Mouse (Mus musculus): ENCODE results near the gene Fxn. TPM values are rescaled to one million over a fixed set of nuclear protein-coding genes. Genes with fewer than 3 reads are reported as not detected.

Fxn gene
- polyA plus RNA-seq, 1 experiment from 2014 or later = 39.3 TPM

- H3K4me3 ChIP-seq (replicated peaks) = no peak overlapping the region
- WGBS = 90% methylated on average over 4 of the region's 4 CpGs
- H3K9ac ChIP-seq = no peak overlapping the region
- no peak overlapping the region for H3K4me2 ChIP-seq
- ATAC-seq (ENCODE audit: insufficient read depth, low FRiP score, low read depth) = no peak
- H3K36me3 ChIP-seq = no peaks in the 10 kb centered on the region
- no peaks in the 10 kb centered on the region for H3K9me3 ChIP-seq
- H3K4me1 ChIP-seq = no peaks in the 10 kb centered on the region
- no peaks in the 10 kb centered on the region for H3K27me3 ChIP-seq (replicated peaks)
- no peak overlapping the region for H3K27ac ChIP-seq
These were observed 34.8 kb upstream of the Fxn start for GRCm38 (mm10) chr19:24315234-24315633.

GRCm38 (mm10) chr19:24314676-24315075 lies 34.3 kb upstream of the Fxn start:
- WGBS = 93% methylated on average over 11 of the region's 11 CpGs
- ATAC-seq (ENCODE audit: insufficient read depth, low FRiP score, low read depth) = no peak
- no peaks in the 10 kb centered on the region for H3K27me3 ChIP-seq (replicated peaks)

GRCm38 (mm10) chr19:24312556-24313342 lies 32.3 kb upstream of the Fxn start:
- 80% methylated on average over 12 of the region's 12 CpGs for WGBS

More at GRCm38 (mm10) chr19:24314676-24315075, 34.3 kb upstream of the Fxn start:
- Histone ChIP-seq H3K9ac (no peak overlapping the region), H3K4me1 (no peaks in the 10 kb centered on the region), H3K9me3 (no peaks in the 10 kb centered on the region), H3K27ac (no peak overlapping the region), H3K4me2 (no peak overlapping the region), H3K36me3 (no peaks in the 10 kb centered on the region), H3K4me3 (replicated peaks) (no peak overlapping the region)

GRCm38 (mm10) chr19:24312046-24312445 lies 31.6 kb upstream of the Fxn start:
- H3K4me3 ChIP-seq (replicated peaks) = no peak overlapping the region
- H3K9me3 ChIP-seq = no peaks in the 10 kb centered on the region
- H3K4me1 ChIP-seq = peaks cover 10% of the 10 kb centered on the region
- no peak overlapping the region for H3K27ac ChIP-seq
- H3K36me3 ChIP-seq = no peaks in the 10 kb centered on the region
- WGBS = 75% methylated on average over 5 of the region's 5 CpGs
- no peak for ATAC-seq (ENCODE audit: insufficient read depth, low FRiP score, low read depth)
- no peak overlapping the region for H3K4me2 ChIP-seq
- no peaks in the 10 kb centered on the region for H3K27me3 ChIP-seq (replicated peaks)
- H3K9ac ChIP-seq = no peak overlapping the region

More at GRCm38 (mm10) chr19:24312556-24313342, 32.3 kb upstream of the Fxn start:
- H3K9me3 ChIP-seq = no peaks in the 10 kb centered on the region
- no peak overlapping the region for H3K27ac ChIP-seq
- no peaks in the 10 kb centered on the region for H3K36me3 ChIP-seq
- no peak for ATAC-seq (ENCODE audit: insufficient read depth, low FRiP score, low read depth)
- no peak overlapping the region for H3K4me3 ChIP-seq (replicated peaks)
- no peak overlapping the region for H3K9ac ChIP-seq
- no peaks in the 10 kb centered on the region for H3K27me3 ChIP-seq (replicated peaks)
- peaks cover 4% of the 10 kb centered on the region for H3K4me1 ChIP-seq
- H3K4me2 ChIP-seq = no peak overlapping the region

GRCm38 (mm10) chr19:24308305-24308705 lies 27.9 kb upstream of the Fxn start:
- Histone ChIP-seq H3K27ac (peak overlapping the region; percentile 35; the same call in 1 of the 2 replicates), H3K36me3 (no peaks in the 10 kb centered on the region), H3K4me3 (replicated peaks) (no peak overlapping the region), H3K4me2 (no peak overlapping the region), H3K27me3 (replicated peaks) (no peaks in the 10 kb centered on the region), H3K9ac (no peak overlapping the region), H3K9me3 (no peaks in the 10 kb centered on the region), H3K4me1 (peaks cover 10% of the 10 kb centered on the region)
- no peak for ATAC-seq (ENCODE audit: insufficient read depth, low FRiP score, low read depth)
- 9% methylated on average over 5 of the region's 5 CpGs for WGBS

GRCm38 (mm10) chr19:24307271-24308221 lies 27.1 kb upstream of the Fxn start:
- H3K9ac ChIP-seq = no peak overlapping the region
- H3K9me3 ChIP-seq = no peaks in the 10 kb centered on the region
- no peaks in the 10 kb centered on the region for H3K36me3 ChIP-seq
- WGBS = 64% methylated on average over 13 of the region's 13 CpGs
- no peak for ATAC-seq (ENCODE audit: insufficient read depth, low FRiP score, low read depth)
- H3K4me3 ChIP-seq (replicated peaks) = no peak overlapping the region
- H3K4me2 ChIP-seq = no peak overlapping the region
- peaks cover 10% of the 10 kb centered on the region for H3K4me1 ChIP-seq
- H3K27ac ChIP-seq = peak overlapping the region; percentile 35; the same call in 1 of the 2 replicates
- H3K27me3 ChIP-seq (replicated peaks) = no peaks in the 10 kb centered on the region

GRCm38 (mm10) chr19:24306351-24306750 lies 25.9 kb upstream of the Fxn start:
- Histone ChIP-seq H3K4me1 (peaks cover 10% of the 10 kb centered on the region), H3K36me3 (no peaks in the 10 kb centered on the region), H3K4me2 (no peak overlapping the region), H3K9me3 (no peaks in the 10 kb centered on the region), H3K27me3 (replicated peaks) (no peaks in the 10 kb centered on the region), H3K27ac (no peak overlapping the region), H3K4me3 (replicated peaks) (no peak overlapping the region), H3K9ac (no peak overlapping the region)
- 84% methylated on average over 5 of the region's 5 CpGs for WGBS
- no peak for ATAC-seq (ENCODE audit: insufficient read depth, low FRiP score, low read depth)

- no peaks in the 10 kb centered on the region for H3K27me3 ChIP-seq (replicated peaks)
- no peak overlapping the region for H3K9ac ChIP-seq
- WGBS = 57% methylated on average over 10 of the region's 10 CpGs
- H3K4me2 ChIP-seq = no peak overlapping the region
- H3K36me3 ChIP-seq = no peaks in the 10 kb centered on the region
- no peaks in the 10 kb centered on the region for H3K9me3 ChIP-seq
- no peak overlapping the region for H3K27ac ChIP-seq
- H3K4me1 ChIP-seq = no peaks in the 10 kb centered on the region
- no peak for ATAC-seq (ENCODE audit: insufficient read depth, low FRiP score, low read depth)
- H3K4me3 ChIP-seq (replicated peaks) = no peak overlapping the region
These were observed 21.8 kb upstream of the Fxn start for GRCm38 (mm10) chr19:24302198-24302597.

GRCm38 (mm10) chr19:24301768-24302148 lies 21.4 kb upstream of the Fxn start:
- H3K27ac ChIP-seq = no peak overlapping the region
- no peak overlapping the region for H3K9ac ChIP-seq
- no peak for ATAC-seq (ENCODE audit: insufficient read depth, low FRiP score, low read depth)
- no peaks in the 10 kb centered on the region for H3K36me3 ChIP-seq
- H3K27me3 ChIP-seq (replicated peaks) = no peaks in the 10 kb centered on the region
- H3K4me3 ChIP-seq (replicated peaks) = no peak overlapping the region
- 31% methylated on average over 5 of the region's 5 CpGs for WGBS
- H3K4me2 ChIP-seq = no peak overlapping the region
- no peaks in the 10 kb centered on the region for H3K9me3 ChIP-seq
- no peaks in the 10 kb centered on the region for H3K4me1 ChIP-seq

GRCm38 (mm10) chr19:24300994-24301767 lies 20.8 kb upstream of the Fxn start:
- Histone ChIP-seq H3K9ac (no peak overlapping the region), H3K9me3 (no peaks in the 10 kb centered on the region), H3K4me1 (no peaks in the 10 kb centered on the region), H3K4me3 (replicated peaks) (peak overlapping the region; percentile 34), H3K27ac (no peak overlapping the region), H3K36me3 (no peaks in the 10 kb centered on the region), H3K4me2 (peak overlapping the region; percentile 58), H3K27me3 (replicated peaks) (no peaks in the 10 kb centered on the region)
- WGBS = 9% methylated on average over 9 of the region's 9 CpGs
- peak; percentile 79; the same call in 1 of the 2 replicates for ATAC-seq (ENCODE audit: insufficient read depth, low FRiP score, low read depth)

GRCm38 (mm10) chr19:24293537-24293936 lies 13.1 kb upstream of the Fxn start:
- no peak overlapping the region for H3K9ac ChIP-seq
- 59% methylated on average over 5 of the region's 5 CpGs for WGBS
- H3K27me3 ChIP-seq (replicated peaks) = no peaks in the 10 kb centered on the region
- no peak overlapping the region for H3K4me3 ChIP-seq (replicated peaks)
- no peaks in the 10 kb centered on the region for H3K4me1 ChIP-seq
- H3K9me3 ChIP-seq = no peaks in the 10 kb centered on the region
- H3K36me3 ChIP-seq = no peaks in the 10 kb centered on the region
- no peak for ATAC-seq (ENCODE audit: insufficient read depth, low FRiP score, low read depth)
- no peak overlapping the region for H3K27ac ChIP-seq
- no peak overlapping the region for H3K4me2 ChIP-seq
